9 mouse cellular contexts compared by ENCODE assay signal in genomic region chr9:106345167-106345566, GRCm38 (mm10). TPM values are rescaled to one million over a fixed set of nuclear protein-coding genes. Genes with fewer than 3 reads are reported as not detected.
DNase-seq lines count a peak whose midpoint lies in the region; ATAC-seq and TF ChIP-seq lines count a peak whose summit lies in the region.
"Had no signal": no experiment of that assay in that cellular context is flagged by ENCODE, and none has a peak within 500 bp of the region (broad histone marks: within the 10 kb centered on the region; RNA-seq: fewer than 3 reads in every experiment).

No protein-coding gene starts in this region.

- ATAC-seq in hindbrain, embryonic 16.5 days: no peak
- ATAC-seq in kidney, postnatal 0 days (replicated peaks; ENCODE audit: low FRiP score, low read depth): no peak
- ATAC-seq in midbrain, embryonic 11.5 days (ENCODE audit: low FRiP score): peak; percentile 27; the same call in 1 of the 2 replicates
- no peak for ATAC-seq in liver, postnatal 0 days
- ATAC-seq in liver, embryonic 11.5 days (replicated peaks; ENCODE audit: low FRiP score): no peak

- H3K4me2 ChIP-seq in hindbrain, embryonic 16.5 days (ENCODE audit: low read length): no peak overlapping the region
- H3K4me2 ChIP-seq in kidney, postnatal 0 days (ENCODE audit: low read length): no peak overlapping the region
- peak overlapping the region; percentile 13; the same call in 1 of the 2 replicates for H3K4me2 ChIP-seq in midbrain, embryonic 11.5 days
- no peak overlapping the region for H3K4me2 ChIP-seq in liver, postnatal 0 days (ENCODE audit: low read depth, low read length)
- no peak overlapping the region for H3K4me2 ChIP-seq in liver, embryonic 11.5 days
- H3K4me2 ChIP-seq: neural tube, embryonic 12.5 days had no signal

- H3K4me1 ChIP-seq in hindbrain, embryonic 10.5 days (replicated peaks): peaks cover 51% of the 10 kb centered on the region
- H3K4me1 ChIP-seq in hindbrain, embryonic 16.5 days (ENCODE audit: control insufficient read depth, insufficient read depth, low read depth, low read length): peaks cover 5% of the 10 kb centered on the region; the same call in 1 of the 2 replicates
- H3K4me1 ChIP-seq in kidney, postnatal 0 days (replicated peaks; ENCODE audit: insufficient read depth, low read length): peaks cover 11% of the 10 kb centered on the region
- H3K4me1 ChIP-seq in midbrain, embryonic 11.5 days (ENCODE audit: control insufficient read depth, insufficient read depth, low read length): peaks cover 16% of the 10 kb centered on the region
- no peaks in the 10 kb centered on the region for H3K4me1 ChIP-seq in liver, postnatal 0 days (ENCODE audit: insufficient read depth)
- H3K4me1 ChIP-seq in liver, embryonic 11.5 days (replicated peaks; ENCODE audit: control insufficient read depth, insufficient read depth, low read length): peaks cover 7% of the 10 kb centered on the region; the same call in 1 of the 2 replicates

- H3K36me3 ChIP-seq in hindbrain, embryonic 10.5 days: no peaks in the 10 kb centered on the region
- H3K36me3 ChIP-seq in hindbrain, embryonic 16.5 days (ENCODE audit: control insufficient read depth, insufficient read depth, low read length): no peaks in the 10 kb centered on the region
- H3K36me3 ChIP-seq in kidney, postnatal 0 days (ENCODE audit: insufficient read depth, low read length): no peaks in the 10 kb centered on the region
- H3K36me3 ChIP-seq in midbrain, embryonic 11.5 days (ENCODE audit: control insufficient read depth, insufficient read depth, low read length): no peaks in the 10 kb centered on the region
- no peaks in the 10 kb centered on the region for H3K36me3 ChIP-seq in liver, postnatal 0 days (replicated peaks; ENCODE audit: insufficient read depth, low read length)
- no peaks in the 10 kb centered on the region for H3K36me3 ChIP-seq in liver, embryonic 11.5 days (ENCODE audit: control insufficient read depth, insufficient read depth, low read length)
- H3K36me3 ChIP-seq: neural tube, embryonic 12.5 days had no signal

- WGBS in hindbrain, embryonic 10.5 days: 40% methylated on average over 6 of the region's 6 CpGs
- 46% methylated on average over 6 of the region's 6 CpGs for WGBS in hindbrain, embryonic 16.5 days
- 44% methylated on average over 6 of the region's 6 CpGs for WGBS in kidney, postnatal 0 days
- WGBS in midbrain, embryonic 11.5 days: 12% methylated on average over 6 of the region's 6 CpGs
- WGBS in liver, postnatal 0 days (ENCODE audit: insufficient replicate concordance): 72% methylated on average over 6 of the region's 6 CpGs
- WGBS in liver, embryonic 11.5 days: 55% methylated on average over 6 of the region's 6 CpGs

- H3K27me3 ChIP-seq in hindbrain, embryonic 10.5 days (ENCODE audit: insufficient read depth, poor library complexity, severe bottlenecking): no peaks in the 10 kb centered on the region
- H3K27me3 ChIP-seq in hindbrain, embryonic 16.5 days (replicated peaks; ENCODE audit: control insufficient read depth, insufficient read depth, low read length): no peaks in the 10 kb centered on the region
- no peaks in the 10 kb centered on the region for H3K27me3 ChIP-seq in kidney, postnatal 0 days (ENCODE audit: insufficient read depth, low read length)
- no peaks in the 10 kb centered on the region for H3K27me3 ChIP-seq in midbrain, embryonic 11.5 days (ENCODE audit: control insufficient read depth, insufficient read depth, low read length)
- no peaks in the 10 kb centered on the region for H3K27me3 ChIP-seq in liver, postnatal 0 days (ENCODE audit: insufficient read depth, low read length)
- H3K27me3 ChIP-seq in liver, embryonic 11.5 days (replicated peaks; ENCODE audit: control insufficient read depth, insufficient read depth, low read length): no peaks in the 10 kb centered on the region
- H3K27me3 ChIP-seq: neural tube, embryonic 12.5 days had no signal

- TF ChIP-seq CTCF in kidney, postnatal 0 days (IDR thresholded peaks at IDR 0.05; ENCODE audit: low read depth): no peak
- TF ChIP-seq CTCF in liver, postnatal 0 days (IDR thresholded peaks at IDR 0.05; ENCODE audit: low read depth): no peak

- no peaks in the 10 kb centered on the region for H3K9me3 ChIP-seq in hindbrain, embryonic 10.5 days
- H3K9me3 ChIP-seq in hindbrain, embryonic 16.5 days (ENCODE audit: control insufficient read depth, low read length): no peaks in the 10 kb centered on the region
- no peaks in the 10 kb centered on the region for H3K9me3 ChIP-seq in kidney, postnatal 0 days (replicated peaks; ENCODE audit: low read length)
- H3K9me3 ChIP-seq in midbrain, embryonic 11.5 days (ENCODE audit: control insufficient read depth, low read length): no peaks in the 10 kb centered on the region
- H3K9me3 ChIP-seq in liver, postnatal 0 days (ENCODE audit: low read length): no peaks in the 10 kb centered on the region
- H3K9me3 ChIP-seq in liver, embryonic 11.5 days (ENCODE audit: control insufficient read depth, low read length): no peaks in the 10 kb centered on the region
- H3K9me3 ChIP-seq: neural tube, embryonic 12.5 days had no signal

- peak overlapping the region; percentile 42 for H3K27ac ChIP-seq in hindbrain, embryonic 10.5 days
- H3K27ac ChIP-seq in hindbrain, embryonic 16.5 days (ENCODE audit: low read depth, low read length): no peak overlapping the region
- no peak overlapping the region for H3K27ac ChIP-seq in kidney, postnatal 0 days
- H3K27ac ChIP-seq in midbrain, embryonic 11.5 days (ENCODE audit: low read depth, low read length): no peak overlapping the region
- H3K27ac ChIP-seq in liver, postnatal 0 days (ENCODE audit: low read depth): no peak overlapping the region
- no peak overlapping the region for H3K27ac ChIP-seq in liver, embryonic 11.5 days (ENCODE audit: low read depth, low read length)
- H3K27ac ChIP-seq: neural tube, embryonic 12.5 days had no signal

- intact Hi-C loops in gastrocnemius, postnatal 14 days (cut with DNase I; ENCODE audit: low total_unique reads): loop anchor here (5.0 to 10.0 kb wide), 2 partner anchors 33 to 50 kb away; no protein-coding TSS in a partner anchor

- no peak overlapping the region for H3K4me3 ChIP-seq in hindbrain, embryonic 10.5 days
- H3K4me3 ChIP-seq in hindbrain, embryonic 16.5 days (ENCODE audit: low read length): no peak overlapping the region
- no peak overlapping the region for H3K4me3 ChIP-seq in kidney, postnatal 0 days (replicated peaks; ENCODE audit: low read depth, low read length)
- no peak overlapping the region for H3K4me3 ChIP-seq in midbrain, embryonic 11.5 days (ENCODE audit: low read depth, low read length)
- H3K4me3 ChIP-seq in liver, postnatal 0 days (ENCODE audit: low read depth, low read length): no peak overlapping the region
- H3K4me3 ChIP-seq in liver, embryonic 11.5 days (ENCODE audit: low read depth, low read length): no peak overlapping the region
- H3K4me3 ChIP-seq: neural tube, embryonic 12.5 days had no signal

- no peak for DNase-seq in hindbrain, embryonic 10.5 days (ENCODE audit: low spot score)
- DNase-seq in adrenal gland, postnatal 25 days: peak; percentile 84
- peak; percentile 88 for DNase-seq in gastrocnemius, postnatal 14 days
- DNase-seq in kidney, postnatal 0 days (ENCODE audit: low spot score): peak; percentile 68
- DNase-seq in midbrain, embryonic 11.5 days (ENCODE audit: low spot score, missing footprints): peak; percentile 90
- DNase-seq in liver, postnatal 0 days: no peak
- DNase-seq in liver, embryonic 11.5 days (ENCODE audit: low spot score): no peak

- H3K9ac ChIP-seq in hindbrain, embryonic 16.5 days (ENCODE audit: low read depth, low read length): no peak overlapping the region
- H3K9ac ChIP-seq in kidney, postnatal 0 days (ENCODE audit: low read depth, low read length): no peak overlapping the region
- peak overlapping the region; percentile 44 for H3K9ac ChIP-seq in midbrain, embryonic 11.5 days (ENCODE audit: low read length)
- H3K9ac ChIP-seq in liver, postnatal 0 days (replicated peaks): no peak overlapping the region
- H3K9ac ChIP-seq in liver, embryonic 11.5 days (ENCODE audit: low read depth, low read length): no peak overlapping the region; the same call in 1 of the 2 replicates
- H3K9ac ChIP-seq: neural tube, embryonic 12.5 days had no signal

- TF ChIP-seq EP300 in liver, postnatal 0 days (IDR thresholded peaks at IDR 0.05; ENCODE audit: low read depth): no peak

RNA-seq across cellular contexts. Expression of gene Dusp7, which starts 23.3 kb away (rescaled TPM):
- 16.1 and 16.6 TPM in 2 replicates for polyA plus RNA-seq in hindbrain, embryonic 10.5 days (2016; fragmentation: Nextera tagmentation; extraction: Ambion mirVana)
- 12.5 and 13.1 TPM in 2 replicates for polyA plus RNA-seq in hindbrain, embryonic 16.5 days (2015; fragmentation: Nextera tagmentation; extraction: Ambion mirVana)
- 16.7 and 20.6 TPM in 2 replicates for total RNA-seq in adrenal gland, postnatal 25 days (2021)
- 10 to 100 TPM; 13.9 to 17.6 TPM for total RNA-seq in gastrocnemius, postnatal 14 days (2021)
- polyA plus RNA-seq in kidney, postnatal 0 days (2015; fragmentation: Nextera tagmentation; extraction: Ambion mirVana): 15.1 and 15.8 TPM in 2 replicates
- 16.1 and 17.0 TPM in 2 replicates for polyA plus RNA-seq in midbrain, embryonic 11.5 days (2014; fragmentation: Nextera tagmentation; extraction: Ambion mirVana)
- 3.4 TPM in 2 replicates for polyA plus RNA-seq in liver, postnatal 0 days (2015; fragmentation: Nextera tagmentation; extraction: Ambion mirVana)
- 17.8 and 18.1 TPM in 2 replicates for polyA plus RNA-seq in liver, embryonic 11.5 days (2014; fragmentation: Nextera tagmentation; extraction: Ambion mirVana)

Comparison
In these comparisons a context has a peak if more than half of its experiments do, and no peak if none do; other contexts are left out.
1. DNase-seq: peak in adrenal gland, postnatal 25 days (single experiment), gastrocnemius, postnatal 14 days (single experiment), kidney, postnatal 0 days (single experiment) and midbrain, embryonic 11.5 days (single experiment); none in hindbrain, embryonic 10.5 days (single experiment), liver, postnatal 0 days (single experiment) and liver, embryonic 11.5 days (single experiment).